Mouse (Mus musculus) adrenal gland, adult 18-20 months (tissue): ENCODE results near the gene Ctsg. TPM values are rescaled to one million over a fixed set of nuclear protein-coding genes. Genes with fewer than 3 reads are reported as not detected.

Experiments
- microRNA-seq, 2 experiments: library from miRNA; unstranded; fragments of <30 nt; microRNA quantifications; one replicate each; pipeline ENCODE4 v1.2.0; 2021; ENCODE audit warnings: borderline number of aligned reads in 2 of 2
- total RNA-seq, 2 experiments: library from RNA; stranded (reverse); gene quantifications; 1 replicate in 1 of 2; 2 replicates in 1 of 2; pipeline ENCODE4 v1.2.3; 2021

Ctsg gene
- total RNA-seq, 2 experiments from 2014 or later: not detected

Small RNA genes lying within 50 kb of the gene (microRNA-seq; reads per million reads assigned to microRNA genes)
- gene Mir6949: 0 reads per million in 2 experiments

Other genes with a start within 250 kb of the Ctsg start
- gene Nynrin, start 248.6 kb downstream of the Ctsg start, total RNA-seq: 1 to 10 TPM; 8.2 to 9.0 TPM
- gene Cbln3, start 218.2 kb downstream of the Ctsg start, total RNA-seq: not detected
- 10 to 100 TPM; 14.8 to 17.6 TPM for gene Khnyn, start 217.6 kb downstream of the Ctsg start, total RNA-seq
- 10 to 100 TPM; 66.9 to 90.4 TPM for gene Sdr39u1, start 202.3 kb downstream of the Ctsg start, total RNA-seq
- gene Cma1, start 157.9 kb downstream of the Ctsg start, total RNA-seq: 1 to 10 TPM; 1.8 to 3.4 TPM
- gene Cma2, start 151.6 kb downstream of the Ctsg start, total RNA-seq: under 1 TPM in 1 of 2 experiments, not detected in 1; 0.51 TPM
- not detected for gene Mcpt1, start 84.6 kb downstream of the Ctsg start, total RNA-seq
- not detected for gene Mcpt9, start 72.1 kb downstream of the Ctsg start, total RNA-seq
- not detected for gene Mcpt2, start 60.5 kb downstream of the Ctsg start, total RNA-seq
- gene Mcpt4, start 40.3 kb downstream of the Ctsg start, total RNA-seq: 1 to 10 TPM; 1.4 to 2.6 TPM
- not detected for gene Mcpt8, start 17.3 kb downstream of the Ctsg start, total RNA-seq
- gene Gzme, start 18.1 kb upstream of the Ctsg start, total RNA-seq: not detected
- not detected for gene Gzmd, start 30.0 kb upstream of the Ctsg start, total RNA-seq
- gene Gzmg, start 57.0 kb upstream of the Ctsg start, total RNA-seq: not detected
- not detected for gene Gzmn, start 72.0 kb upstream of the Ctsg start, total RNA-seq
- not detected for gene Gzmf, start 108.8 kb upstream of the Ctsg start, total RNA-seq
- gene Gzmc, start 132.1 kb upstream of the Ctsg start, total RNA-seq: not detected
- gene Gzmb, start 159.7 kb upstream of the Ctsg start, total RNA-seq: under 1 TPM; 0.42 to 0.99 TPM